Mouse (Mus musculus) heart, embryonic 13.5 days (tissue): ENCODE results near the gene Osgin1. TPM values are rescaled to one million over a fixed set of nuclear protein-coding genes. Genes with fewer than 3 reads are reported as not detected.

Experiments
- ATAC-seq: fragments of 200-750 bp; cut with Nextera tagmentation; 2 replicates; pipeline ENCODE4 v1.8.0; 2017; ENCODE audit warnings: moderate TSS enrichment; ENCODE audit not compliant: insufficient number of reproducible peaks, low FRiP score, low TSS enrichment; ENCODE audit errors: extremely low read depth
- H3K27ac ChIP-seq: fragments of 300-500 bp; sonication (generic); replicated peaks from 2 replicates; pipeline ENCODE4 v1.5.1; 2015; ENCODE audit warnings: moderate library complexity, mild to moderate bottlenecking, inconsistent platforms
- H3K27me3 ChIP-seq: fragments of 300-500 bp; sonication (generic); replicated peaks from 2 replicates; pipeline ENCODE4 v1.6.1; 2015; ENCODE audit warnings: mild to moderate bottlenecking, inconsistent platforms
- H3K36me3 ChIP-seq: fragments of 300-500 bp; sonication (generic); 2 replicates; pipeline ENCODE4 v1.6.1; 2015; ENCODE audit warnings: mild to moderate bottlenecking, inconsistent platforms
- H3K4me1 ChIP-seq: fragments of 300-500 bp; sonication (generic); 2 replicates; pipeline ENCODE4 v1.6.1; 2015; ENCODE audit warnings: inconsistent platforms
- H3K4me2 ChIP-seq: fragments of 300-500 bp; sonication (generic); 2 replicates; pipeline ENCODE4 v1.6.1; 2015; ENCODE audit warnings: inconsistent platforms, mild to moderate bottlenecking, moderate library complexity
- H3K4me3 ChIP-seq: fragments of 300-500 bp; sonication (generic); 2 replicates; pipeline ENCODE4 v1.5.1; 2015; ENCODE audit warnings: moderate library complexity, mild to moderate bottlenecking, inconsistent platforms
- H3K9ac ChIP-seq: fragments of 300-500 bp; sonication (generic); 2 replicates; pipeline ENCODE4 v1.6.1; 2015; ENCODE audit warnings: inconsistent platforms, mild to moderate bottlenecking, moderate library complexity
- H3K9me3 ChIP-seq: fragments of 300-500 bp; sonication (generic); 2 replicates; pipeline ENCODE4 v1.6.1; 2016; ENCODE audit warnings: inconsistent platforms
- WGBS: fragments of 180-500 bp; shearing (Covaris S2); methylation state at CpG from one replicate; pipeline ENCODE4 v1.1.7; 2015; ENCODE audit warnings: mixed read lengths; 5-methylcytosine and 5-hydroxymethylcytosine counted together
- polyA plus RNA-seq: library from polyadenylated mRNA; unstranded; fragments of >200 nt; fragmentation: Nextera tagmentation; extraction: Ambion mirVana; gene quantifications from 2 replicates; pipeline ENCODE4 v1.2.1, GENCODE M21; 2015

The Osgin1 gene
- 0.51 and 0.89 TPM in 2 replicates for polyA plus RNA-seq

GRCm38 (mm10) chr8:119433582-119434174 is at the start of gene Osgin1:
TSS of gene Osgin1 (plus strand) at chr8:119434124.
- no peak within 1 kb of the TSS for H3K4me3 ChIP-seq
- no peak within 1 kb of the TSS for H3K4me2 ChIP-seq
- H3K27me3 ChIP-seq = peaks cover 4% of the 10 kb centered on the region
- H3K4me1 ChIP-seq = peaks cover 15% of the 10 kb centered on the region
- H3K9ac ChIP-seq = no peak within 1 kb of the TSS
- 86% methylated on average over 13 of the region's 13 CpGs for WGBS
- ATAC-seq = no peak
- H3K27ac ChIP-seq = no peak within 1 kb of the TSS
- H3K36me3 ChIP-seq = no peaks in the 10 kb centered on the region
- H3K9me3 ChIP-seq = no peaks in the 10 kb centered on the region

- no peak overlapping the region for H3K4me3 ChIP-seq
- H3K27me3 ChIP-seq = peaks cover 11% of the 10 kb centered on the region; the same call in 1 of the 2 replicates
- 22% methylated on average over 10 of the region's 10 CpGs for WGBS
- H3K4me2 ChIP-seq = no peak overlapping the region
- no peak overlapping the region for H3K9ac ChIP-seq
- H3K27ac ChIP-seq = no peak overlapping the region
- H3K36me3 ChIP-seq = no peaks in the 10 kb centered on the region
- H3K4me1 ChIP-seq = no peaks in the 10 kb centered on the region
- no peaks in the 10 kb centered on the region for H3K9me3 ChIP-seq
- no peak for ATAC-seq
Observed at GRCm38 (mm10) chr8:119384478-119384877, 49.4 kb upstream of the Osgin1 start.

GRCm38 (mm10) chr8:119385854-119386253 is 48.1 kb upstream of the Osgin1 start:
- WGBS = 61% methylated on average over 6 of the region's 6 CpGs
- H3K27ac ChIP-seq = no peak overlapping the region
- H3K4me1 ChIP-seq = no peaks in the 10 kb centered on the region
- no peaks in the 10 kb centered on the region for H3K36me3 ChIP-seq
- no peak overlapping the region for H3K9ac ChIP-seq
- H3K4me3 ChIP-seq = no peak overlapping the region
- peaks cover 16% of the 10 kb centered on the region; the same call in 1 of the 2 replicates for H3K27me3 ChIP-seq
- H3K4me2 ChIP-seq = no peak overlapping the region
- H3K9me3 ChIP-seq = no peaks in the 10 kb centered on the region
- ATAC-seq = no peak

GRCm38 (mm10) chr8:119386988-119387387 is 46.9 kb upstream of the Osgin1 start:
- no peaks in the 10 kb centered on the region for H3K4me1 ChIP-seq
- no peak for ATAC-seq
- H3K27ac ChIP-seq = no peak overlapping the region
- peaks cover 21% of the 10 kb centered on the region; the same call in 1 of the 2 replicates for H3K27me3 ChIP-seq
- H3K36me3 ChIP-seq = no peaks in the 10 kb centered on the region
- H3K4me3 ChIP-seq = no peak overlapping the region
- no peak overlapping the region for H3K9ac ChIP-seq
- H3K4me2 ChIP-seq = no peak overlapping the region
- no peaks in the 10 kb centered on the region for H3K9me3 ChIP-seq
- 67% methylated on average over 6 of the region's 6 CpGs for WGBS

GRCm38 (mm10) chr8:119394097-119394496 is 39.8 kb upstream of the Osgin1 start:
- Histone ChIP-seq H3K9ac (peak overlapping the region; percentile 83), H3K27ac (peak overlapping the region; percentile 90), H3K36me3 (peaks cover 8% of the 10 kb centered on the region), H3K4me1 (peaks cover 26% of the 10 kb centered on the region), H3K4me3 (peak overlapping the region; percentile 89), H3K27me3 (peaks cover 10% of the 10 kb centered on the region; the same call in 1 of the 2 replicates), H3K4me2 (peak overlapping the region; percentile 99), H3K9me3 (no peaks in the 10 kb centered on the region)
- WGBS = 68% methylated on average over 9 of the region's 9 CpGs
- no peak for ATAC-seq

GRCm38 (mm10) chr8:119394524-119395026 is 39.3 kb upstream of the Osgin1 start, which contains the start of gene Mlycd:
TSS of gene Mlycd (plus strand) at chr8:119394878.
- WGBS = 2% methylated on average over 44 of the region's 44 CpGs
- Histone ChIP-seq H3K4me1 (peaks cover 30% of the 10 kb centered on the region), H3K27me3 (peaks cover 10% of the 10 kb centered on the region; the same call in 1 of the 2 replicates), H3K27ac (peak within 1 kb of the TSS; percentile 90), H3K4me3 (peak within 1 kb of the TSS; percentile 89), H3K9me3 (no peaks in the 10 kb centered on the region), H3K4me2 (peak within 1 kb of the TSS; percentile 99), H3K9ac (peak within 1 kb of the TSS; percentile 96), H3K36me3 (peaks cover 8% of the 10 kb centered on the region)
- peak; percentile 85 for ATAC-seq

GRCm38 (mm10) chr8:119395072-119395950 is 38.6 kb upstream of the Osgin1 start:
- no peaks in the 10 kb centered on the region for H3K9me3 ChIP-seq

GRCm38 (mm10) chr8:119398558-119398957 is 35.4 kb upstream of the Osgin1 start:
- H3K9me3 ChIP-seq = no peaks in the 10 kb centered on the region
- H3K4me2 ChIP-seq = no peak overlapping the region
- WGBS = 81% methylated on average over 9 of the region's 9 CpGs
- H3K9ac ChIP-seq = no peak overlapping the region
- H3K4me1 ChIP-seq = peaks cover 34% of the 10 kb centered on the region
- H3K27ac ChIP-seq = no peak overlapping the region
- H3K27me3 ChIP-seq = no peaks in the 10 kb centered on the region
- H3K36me3 ChIP-seq = peaks cover 31% of the 10 kb centered on the region
- ATAC-seq = no peak
- H3K4me3 ChIP-seq = no peak overlapping the region

More at GRCm38 (mm10) chr8:119395072-119395950, 38.6 kb upstream of the Osgin1 start:
- H3K4me1 ChIP-seq = peaks cover 34% of the 10 kb centered on the region
- H3K4me2 ChIP-seq = peak overlapping the region; percentile 99
- WGBS = 5% methylated on average over 82 of the region's 83 CpGs
- H3K9ac ChIP-seq = peak overlapping the region; percentile 96
- peaks cover 8% of the 10 kb centered on the region for H3K36me3 ChIP-seq
- H3K27me3 ChIP-seq = peaks cover 10% of the 10 kb centered on the region; the same call in 1 of the 2 replicates
- H3K4me3 ChIP-seq = peak overlapping the region; percentile 89
- ATAC-seq = peak; percentile 26; the same call in 1 of the 2 replicates
- peak overlapping the region; percentile 90 for H3K27ac ChIP-seq

GRCm38 (mm10) chr8:119399255-119399654 is 34.7 kb upstream of the Osgin1 start:
- Histone ChIP-seq H3K27ac (peak overlapping the region; percentile 26; the same call in 1 of the 2 replicates), H3K9ac (no peak overlapping the region), H3K27me3 (no peaks in the 10 kb centered on the region), H3K4me2 (0 out of 2 replicates have a peak overlapping the region, but pooled peaks have one; percentile 9), H3K4me3 (no peak overlapping the region), H3K4me1 (peaks cover 31% of the 10 kb centered on the region), H3K9me3 (no peaks in the 10 kb centered on the region), H3K36me3 (peaks cover 38% of the 10 kb centered on the region)
- ATAC-seq = no peak
- WGBS = 44% methylated on average over 6 of the region's 6 CpGs

- 72% methylated on average over 9 of the region's 9 CpGs for WGBS
- H3K36me3 ChIP-seq = peaks cover 47% of the 10 kb centered on the region
- no peak overlapping the region for H3K9ac ChIP-seq
- H3K27ac ChIP-seq = no peak overlapping the region
- no peaks in the 10 kb centered on the region for H3K9me3 ChIP-seq
- peaks cover 29% of the 10 kb centered on the region for H3K4me1 ChIP-seq
- H3K4me2 ChIP-seq = no peak overlapping the region
- no peak overlapping the region for H3K4me3 ChIP-seq
- ATAC-seq = no peak
- H3K27me3 ChIP-seq = no peaks in the 10 kb centered on the region
Observed at GRCm38 (mm10) chr8:119400122-119400671, 33.7 kb upstream of the Osgin1 start.

GRCm38 (mm10) chr8:119400904-119401303 is 33.0 kb upstream of the Osgin1 start:
- no peak for ATAC-seq

More at GRCm38 (mm10) chr8:119400904-119401303, 33.0 kb upstream of the Osgin1 start:
- Histone ChIP-seq H3K36me3 (peaks cover 53% of the 10 kb centered on the region), H3K9ac (no peak overlapping the region), H3K4me1 (peaks cover 22% of the 10 kb centered on the region), H3K4me2 (no peak overlapping the region), H3K4me3 (no peak overlapping the region), H3K27me3 (no peaks in the 10 kb centered on the region), H3K27ac (no peak overlapping the region), H3K9me3 (no peaks in the 10 kb centered on the region)
- WGBS = 78% methylated on average over 3 of the region's 3 CpGs
